Mouse (Mus musculus) limb, embryonic 13.5 days (tissue): ENCODE results near the gene Zfp14. TPM values are rescaled to one million over a fixed set of nuclear protein-coding genes. Genes with fewer than 3 reads are reported as not detected.

ENCODE experiments used
- ATAC-seq: fragments of 200-750 bp; cut with Nextera tagmentation; 2 replicates; pipeline ENCODE4 v1.8.0; 2017; ENCODE audit warnings: low read depth, moderate number of reproducible peaks, moderate TSS enrichment; ENCODE audit not compliant: low FRiP score
- H3K27ac ChIP-seq: fragments of 300-500 bp; sonication (generic); 2 replicates; pipeline ENCODE4 v1.5.1; 2015; ENCODE audit warnings: inconsistent platforms, mild to moderate bottlenecking, moderate library complexity
- H3K27me3 ChIP-seq: fragments of 300-500 bp; sonication (generic); 2 replicates; pipeline ENCODE4 v1.6.1; 2015; ENCODE audit warnings: mild to moderate bottlenecking, inconsistent platforms
- H3K36me3 ChIP-seq: fragments of 300-500 bp; sonication (generic); 2 replicates; pipeline ENCODE4 v1.6.1; 2015; ENCODE audit warnings: inconsistent platforms, mild to moderate bottlenecking, moderate library complexity
- H3K4me1 ChIP-seq: fragments of 300-500 bp; sonication (generic); 2 replicates; pipeline ENCODE4 v1.6.1; 2015; ENCODE audit warnings: inconsistent platforms
- H3K4me2 ChIP-seq: fragments of 300-500 bp; sonication (generic); replicated peaks from 2 replicates; pipeline ENCODE4 v1.6.1; 2015; ENCODE audit warnings: inconsistent platforms, mild to moderate bottlenecking, moderate library complexity
- H3K4me3 ChIP-seq: fragments of 300-500 bp; sonication (generic); 2 replicates; pipeline ENCODE4 v1.5.1; 2015; ENCODE audit warnings: moderate library complexity, mild to moderate bottlenecking, inconsistent platforms
- H3K9ac ChIP-seq: fragments of 300-500 bp; sonication (generic); 2 replicates; pipeline ENCODE4 v1.6.1; 2015; ENCODE audit warnings: mild to moderate bottlenecking, inconsistent platforms
- H3K9me3 ChIP-seq: fragments of 300-500 bp; sonication (generic); 2 replicates; pipeline ENCODE4 v1.6.1; 2016; ENCODE audit warnings: inconsistent platforms
- WGBS: fragments of 180-500 bp; shearing (Covaris S2); methylation state at CpG from one replicate; pipeline ENCODE4 v1.1.7; 2015; 5-methylcytosine and 5-hydroxymethylcytosine counted together
- polyA plus RNA-seq: library from polyadenylated mRNA; unstranded; fragments of >200 nt; fragmentation: Nextera tagmentation; extraction: Ambion mirVana; gene quantifications from 2 replicates; pipeline ENCODE4 v1.2.1, GENCODE M21; 2015

Zfp14 gene
- polyA plus RNA-seq, 1 experiment from 2014 or later, result 6.1 TPM

- Histone ChIP-seq H3K27me3 (no peaks in the 10 kb centered on the region), H3K27ac (no peak overlapping the region), H3K4me1 (peaks cover 4% of the 10 kb centered on the region; the same call in 1 of the 2 replicates), H3K36me3 (peaks cover 78% of the 10 kb centered on the region), H3K4me3 (no peak overlapping the region), H3K9ac (no peak overlapping the region), H3K9me3 (no peaks in the 10 kb centered on the region), H3K4me2 (no peak overlapping the region)
- 67% methylated on average over 5 of the region's 5 CpGs for WGBS
- no peak for ATAC-seq
Measured at GRCm38 (mm10) chr7:30025358-30025757, 25.8 kb downstream of the Zfp14 start.

GRCm38 (mm10) chr7:30023800-30024199, 27.4 kb downstream of the Zfp14 start:
- ATAC-seq, result no peak
- no peak overlapping the region for H3K4me2 ChIP-seq
- peaks cover 4% of the 10 kb centered on the region; the same call in 1 of the 2 replicates for H3K4me1 ChIP-seq
- H3K27ac ChIP-seq, result no peak overlapping the region
- 94% methylated on average over 8 of the region's 8 CpGs for WGBS
- H3K9me3 ChIP-seq, result no peaks in the 10 kb centered on the region
- H3K9ac ChIP-seq, result no peak overlapping the region
- peaks cover 91% of the 10 kb centered on the region for H3K36me3 ChIP-seq
- H3K27me3 ChIP-seq, result no peaks in the 10 kb centered on the region
- no peak overlapping the region for H3K4me3 ChIP-seq

GRCm38 (mm10) chr7:30023324-30023723, 27.9 kb downstream of the Zfp14 start:
- Histone ChIP-seq H3K27me3 (no peaks in the 10 kb centered on the region), H3K36me3 (peaks cover 92% of the 10 kb centered on the region), H3K27ac (no peak overlapping the region), H3K4me1 (peaks cover 4% of the 10 kb centered on the region; the same call in 1 of the 2 replicates), H3K9me3 (no peaks in the 10 kb centered on the region), H3K4me3 (no peak overlapping the region), H3K4me2 (no peak overlapping the region), H3K9ac (no peak overlapping the region)
- WGBS, result 95% methylated on average over 9 of the region's 9 CpGs
- ATAC-seq, result no peak

- Histone ChIP-seq H3K9me3 (no peaks in the 10 kb centered on the region), H3K27me3 (no peaks in the 10 kb centered on the region), H3K36me3 (peaks cover 94% of the 10 kb centered on the region), H3K9ac (no peak overlapping the region), H3K4me1 (no peaks in the 10 kb centered on the region), H3K27ac (no peak overlapping the region), H3K4me2 (no peak overlapping the region), H3K4me3 (no peak overlapping the region)
- ATAC-seq, result no peak
- WGBS, result 92% methylated on average over 2 of the region's 2 CpGs
Measured at GRCm38 (mm10) chr7:30019543-30019942, 31.6 kb downstream of the Zfp14 start.

GRCm38 (mm10) chr7:30017226-30017625, 34.0 kb downstream of the Zfp14 start:
- H3K4me2 ChIP-seq, result no peak overlapping the region
- H3K4me1 ChIP-seq, result no peaks in the 10 kb centered on the region
- no peak for ATAC-seq
- H3K9ac ChIP-seq, result no peak overlapping the region
- no peak overlapping the region for H3K27ac ChIP-seq
- H3K27me3 ChIP-seq, result no peaks in the 10 kb centered on the region
- H3K36me3 ChIP-seq, result peaks cover 86% of the 10 kb centered on the region
- no peak overlapping the region for H3K4me3 ChIP-seq
- no peaks in the 10 kb centered on the region for H3K9me3 ChIP-seq
- 92% methylated on average over 6 of the region's 6 CpGs for WGBS

- H3K4me2 ChIP-seq, result no peak overlapping the region
- peaks cover 8% of the 10 kb centered on the region for H3K4me1 ChIP-seq
- WGBS, result 83% methylated on average over 4 of the region's 4 CpGs
- H3K27ac ChIP-seq, result no peak overlapping the region
- H3K36me3 ChIP-seq, result peaks cover 80% of the 10 kb centered on the region
- no peak overlapping the region for H3K9ac ChIP-seq
- no peaks in the 10 kb centered on the region for H3K9me3 ChIP-seq
- no peak overlapping the region for H3K4me3 ChIP-seq
- H3K27me3 ChIP-seq, result no peaks in the 10 kb centered on the region
- ATAC-seq, result no peak
Measured at GRCm38 (mm10) chr7:30012956-30013363, 38.2 kb downstream of the Zfp14 start.

- Histone ChIP-seq H3K4me1 (peaks cover 14% of the 10 kb centered on the region), H3K9me3 (no peaks in the 10 kb centered on the region), H3K36me3 (peaks cover 73% of the 10 kb centered on the region), H3K4me2 (no peak overlapping the region), H3K27ac (peak overlapping the region; percentile 63; the same call in 1 of the 2 replicates), H3K4me3 (no peak overlapping the region), H3K27me3 (no peaks in the 10 kb centered on the region), H3K9ac (no peak overlapping the region)
- no peak for ATAC-seq
- 74% methylated on average over 10 of the region's 10 CpGs for WGBS
Measured at GRCm38 (mm10) chr7:30010551-30011195, 40.5 kb downstream of the Zfp14 start.

- H3K4me2 ChIP-seq, result no peak overlapping the region
- no peaks in the 10 kb centered on the region for H3K27me3 ChIP-seq
- 82% methylated on average over 21 of the region's 21 CpGs for WGBS
- H3K27ac ChIP-seq, result peak overlapping the region; percentile 85
- H3K9ac ChIP-seq, result no peak overlapping the region
- peaks cover 71% of the 10 kb centered on the region for H3K36me3 ChIP-seq
- H3K9me3 ChIP-seq, result no peaks in the 10 kb centered on the region
- peaks cover 14% of the 10 kb centered on the region for H3K4me1 ChIP-seq
- ATAC-seq, result no peak
- no peak overlapping the region for H3K4me3 ChIP-seq
Measured at GRCm38 (mm10) chr7:30009321-30010085, 41.7 kb downstream of the Zfp14 start.

GRCm38 (mm10) chr7:30008020-30008690, 43.0 kb downstream of the Zfp14 start:
- Histone ChIP-seq H3K27me3 (no peaks in the 10 kb centered on the region), H3K27ac (peak overlapping the region; percentile 85), H3K36me3 (peaks cover 63% of the 10 kb centered on the region), H3K4me3 (no peak overlapping the region), H3K4me1 (peaks cover 14% of the 10 kb centered on the region), H3K9ac (no peak overlapping the region), H3K4me2 (no peak overlapping the region), H3K9me3 (no peaks in the 10 kb centered on the region)
- ATAC-seq, result peak; percentile 51; the same call in 1 of the 2 replicates
- WGBS, result 66% methylated on average over 6 of the region's 6 CpGs

GRCm38 (mm10) chr7:30007601-30008000, 43.6 kb downstream of the Zfp14 start:
- 93% methylated on average over 1 of the region's 1 CpGs for WGBS
- no peaks in the 10 kb centered on the region for H3K27me3 ChIP-seq
- H3K9ac ChIP-seq, result no peak overlapping the region
- H3K36me3 ChIP-seq, result peaks cover 66% of the 10 kb centered on the region
- ATAC-seq, result no peak
- H3K9me3 ChIP-seq, result no peaks in the 10 kb centered on the region
- H3K4me1 ChIP-seq, result peaks cover 14% of the 10 kb centered on the region
- H3K4me2 ChIP-seq, result no peak overlapping the region
- H3K27ac ChIP-seq, result peak overlapping the region; percentile 85; the same call in 1 of the 2 replicates
- no peak overlapping the region for H3K4me3 ChIP-seq

- no peak for ATAC-seq
- Histone ChIP-seq H3K4me3 (no peak overlapping the region), H3K9ac (no peak overlapping the region), H3K27ac (no peak overlapping the region), H3K4me2 (no peak overlapping the region), H3K4me1 (no peaks in the 10 kb centered on the region), H3K27me3 (no peaks in the 10 kb centered on the region), H3K9me3 (no peaks in the 10 kb centered on the region), H3K36me3 (peaks cover 80% of the 10 kb centered on the region)
- 89% methylated on average over 5 of the region's 5 CpGs for WGBS
Measured at GRCm38 (mm10) chr7:30000601-30001000, 50.6 kb downstream of the Zfp14 start.

GRCm38 (mm10) chr7:29995134-29995533, 56.0 kb downstream of the Zfp14 start:
- Histone ChIP-seq H3K9me3 (no peaks in the 10 kb centered on the region), H3K27me3 (no peaks in the 10 kb centered on the region), H3K36me3 (peaks cover 90% of the 10 kb centered on the region), H3K4me2 (no peak overlapping the region), H3K27ac (no peak overlapping the region), H3K9ac (no peak overlapping the region), H3K4me1 (no peaks in the 10 kb centered on the region), H3K4me3 (no peak overlapping the region)
- WGBS, result 94% methylated on average over 8 of the region's 8 CpGs
- no peak for ATAC-seq
